Mouse (Mus musculus) heart, adult 18-20 months (tissue): ENCODE measurements around the gene Agtr1b. TPM values are rescaled to one million over a fixed set of nuclear protein-coding genes. Genes with fewer than 3 reads are reported as not detected.

Source experiments
- DNase-seq, 2 experiments: peaks; one replicate each; pipeline ENCODE4 v3.0.0; 2021 to 2022; ENCODE audit warnings: mixed read lengths in 1 of 2
- long read RNA-seq, 2 experiments: library from polyadenylated mRNA; stranded (forward); transcript quantifications; one replicate each; pipeline ENCODE4 v2.0.0; 2021
- total RNA-seq, 2 experiments: library from RNA; stranded (reverse); gene quantifications; 2 replicates each; pipeline ENCODE4 v1.2.3; 2021

Agtr1b gene
- total RNA-seq, result not detected
- long read RNA-seq, experiment 1, result 0 reads
- long read RNA-seq, experiment 2, result 0 reads

DNA sequence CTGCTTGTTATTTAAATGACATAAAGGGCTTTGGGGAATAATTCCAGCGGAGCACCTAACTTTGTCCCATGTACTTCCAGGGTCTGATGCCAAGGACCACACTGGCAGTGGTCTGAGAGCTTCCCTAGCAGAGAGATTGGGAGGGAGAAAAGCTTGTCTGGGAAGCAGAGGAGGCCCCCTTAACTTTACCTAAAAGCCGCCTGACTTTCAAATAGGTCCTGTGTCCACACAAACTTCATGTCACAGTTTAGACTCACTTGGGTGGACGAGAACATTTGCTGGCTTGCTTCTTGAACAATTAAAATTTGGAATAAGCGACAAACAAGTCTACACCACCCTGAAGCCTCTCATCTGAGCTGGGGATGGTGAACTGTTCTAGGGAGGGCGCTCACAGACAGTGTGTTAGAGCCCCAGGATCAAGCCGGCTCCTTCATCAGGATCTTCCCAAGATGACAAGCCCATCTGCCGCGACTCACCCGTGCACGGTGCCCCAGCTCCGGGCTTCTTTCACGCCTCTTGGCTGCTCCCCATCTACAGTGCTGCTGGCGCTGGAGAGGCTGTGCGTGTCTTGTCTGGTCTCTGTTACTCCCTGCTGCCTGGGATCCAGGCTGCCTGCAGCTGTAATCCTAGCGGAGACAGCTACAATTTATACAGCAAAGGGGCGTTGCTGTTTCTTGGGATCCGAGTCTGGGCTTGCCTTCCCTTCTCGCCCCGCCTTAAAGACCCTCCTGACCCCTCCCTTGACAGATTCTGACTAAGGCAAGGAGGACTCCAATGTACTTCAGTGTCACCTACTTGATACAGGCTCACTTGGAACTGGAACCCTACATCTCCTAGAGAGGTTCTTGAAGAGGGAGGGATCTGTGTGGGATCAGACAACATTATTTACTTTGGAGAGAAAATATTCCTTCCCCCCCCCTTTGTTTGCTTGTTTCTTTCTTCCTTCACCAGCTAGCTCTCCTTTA is at the start of gene Agtr1b:
Gene Agtr1b (minus strand): TSS at position 620 of the 965 bp plus-strand sequence.
- DNase-seq, result no peak

DNA sequence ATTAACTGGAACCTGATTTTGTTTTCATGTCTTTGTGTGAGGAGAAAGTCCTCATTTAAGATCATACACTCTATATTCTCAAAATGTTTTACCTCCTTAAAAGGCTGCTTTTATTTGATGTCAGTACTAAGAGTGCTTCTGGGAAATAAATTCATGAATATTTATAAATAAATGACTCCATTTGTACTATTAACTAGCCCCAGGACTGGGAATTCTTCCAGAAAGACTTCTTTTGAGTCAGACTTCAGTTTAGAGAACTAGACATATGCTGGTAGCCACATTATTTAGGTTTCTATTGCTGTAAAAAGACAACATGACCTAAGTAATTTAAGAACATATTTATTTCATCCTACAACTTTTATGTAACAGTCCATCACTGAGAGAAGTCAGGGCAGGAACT is 13.4 kb downstream of the Agtr1b start:
- no peak for DNase-seq

DNA sequence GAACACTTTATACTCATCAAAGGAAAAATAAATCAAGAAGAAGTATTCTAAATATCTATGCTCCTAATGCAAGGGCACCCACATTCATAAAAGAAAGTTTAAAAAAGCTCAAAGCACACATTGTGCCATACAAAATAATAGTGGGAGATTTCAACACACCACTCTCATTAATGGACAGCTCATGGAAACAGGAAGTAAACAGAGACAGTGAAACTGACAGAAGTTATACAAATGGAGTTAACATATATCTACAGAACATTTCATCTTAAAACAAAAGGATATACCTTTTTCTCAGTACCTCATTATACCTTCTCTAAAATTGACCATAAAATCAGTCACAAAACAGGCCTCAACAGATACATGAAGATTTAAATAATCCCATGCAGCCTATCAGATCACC is 18.8 kb downstream of the Agtr1b start:
- no peak for DNase-seq

DNA sequence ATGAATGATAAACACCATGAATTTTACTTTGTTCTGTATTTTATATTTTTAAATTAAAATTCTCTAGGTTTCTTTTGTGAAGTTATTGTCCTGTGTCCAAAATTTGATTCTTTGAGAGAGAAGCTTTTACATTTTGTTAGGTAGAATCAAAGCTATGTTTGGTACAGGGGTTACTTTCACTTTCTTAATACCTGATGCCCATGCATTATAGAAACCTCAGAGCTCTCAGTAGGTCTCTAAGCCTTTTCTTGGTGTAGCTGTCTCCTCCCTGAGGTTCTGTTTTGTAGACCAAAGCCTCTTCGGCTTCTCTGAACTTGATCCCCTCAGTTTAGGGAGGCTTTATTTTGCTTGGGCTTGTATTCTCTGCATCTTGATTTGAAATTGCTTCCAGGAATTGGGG is 26.6 kb downstream of the Agtr1b start:
- no peak for DNase-seq

DNA sequence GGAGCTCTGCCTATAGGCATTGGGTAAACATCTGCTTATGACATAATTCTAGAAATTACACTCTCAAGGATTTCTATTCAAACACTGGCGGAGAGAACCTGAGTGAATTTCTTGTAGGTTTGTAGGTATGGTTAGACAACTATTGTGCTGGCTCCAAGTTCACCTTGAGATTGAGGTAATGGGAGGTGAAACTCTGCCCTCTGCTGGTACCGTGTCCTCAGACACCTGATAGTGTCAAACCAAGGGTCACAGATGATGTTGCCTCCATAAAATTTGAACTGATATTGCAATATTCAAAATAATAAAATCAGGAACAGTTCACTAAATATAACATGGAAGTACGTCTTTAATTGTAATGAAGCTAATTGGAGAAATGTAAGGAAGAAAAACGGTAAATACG is 32.3 kb downstream of the Agtr1b start:
- DNase-seq, result peak in 1 of 2 experiments; percentile 2

DNA sequence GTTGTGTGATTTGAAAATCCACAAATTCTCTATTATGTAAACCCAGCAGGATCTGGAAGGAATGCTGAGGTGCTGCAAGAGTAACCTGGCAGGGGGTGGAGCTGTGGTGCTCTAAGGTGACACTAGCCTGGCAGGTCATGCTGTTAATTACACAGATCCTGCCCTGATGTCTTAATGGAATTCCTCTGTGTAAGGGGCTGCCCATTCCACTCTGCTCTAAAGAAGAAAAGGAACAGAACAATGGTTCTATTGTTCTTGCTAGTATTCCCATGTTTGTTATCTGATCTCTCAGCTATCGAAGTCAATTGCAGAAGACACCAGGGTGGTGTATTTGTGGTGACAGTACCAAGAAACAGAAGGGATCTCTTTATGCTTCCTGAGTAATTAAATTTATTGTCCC is 49.7 kb downstream of the Agtr1b start:
- no peak for DNase-seq

DNA sequence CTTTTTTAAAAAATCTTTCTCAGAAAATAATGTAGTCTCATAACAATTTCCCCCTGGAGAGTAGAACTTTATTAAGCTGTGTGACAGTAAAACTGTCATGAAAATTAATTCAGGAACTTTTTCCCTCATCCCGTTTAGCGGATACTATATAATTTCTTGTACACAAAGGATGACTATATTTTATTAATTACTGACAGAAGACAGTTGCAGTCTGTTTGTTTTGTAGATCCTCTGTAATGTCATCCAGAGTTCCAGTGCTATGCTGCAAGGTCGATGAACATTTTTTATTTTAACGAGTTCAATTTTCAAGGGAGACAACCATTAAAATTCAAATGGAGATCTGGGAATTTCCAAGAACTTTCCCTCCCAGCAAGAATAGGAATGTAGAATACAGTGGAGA is 57.8 kb downstream of the Agtr1b start:
- no peak for DNase-seq

DNA sequence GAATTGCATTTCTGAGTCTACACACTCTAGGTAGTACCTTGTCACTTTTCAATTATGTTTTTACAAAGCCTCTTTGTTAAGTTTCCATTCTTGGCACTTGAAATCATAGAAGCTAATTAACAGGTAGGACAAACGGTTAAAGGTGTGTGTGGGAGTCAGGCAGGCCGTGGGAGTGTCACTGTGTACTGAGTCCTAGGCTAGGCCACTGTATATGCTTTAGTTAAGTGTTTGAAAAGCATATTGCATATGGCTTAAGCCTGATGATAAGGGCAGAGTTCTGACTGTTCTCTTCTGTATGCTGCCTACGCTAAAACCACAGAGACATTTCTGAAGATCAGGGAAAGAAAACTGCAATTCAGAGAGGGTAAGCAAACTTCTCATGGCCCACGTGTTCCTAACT is 59.7 kb downstream of the Agtr1b start:
- no peak for DNase-seq

DNA sequence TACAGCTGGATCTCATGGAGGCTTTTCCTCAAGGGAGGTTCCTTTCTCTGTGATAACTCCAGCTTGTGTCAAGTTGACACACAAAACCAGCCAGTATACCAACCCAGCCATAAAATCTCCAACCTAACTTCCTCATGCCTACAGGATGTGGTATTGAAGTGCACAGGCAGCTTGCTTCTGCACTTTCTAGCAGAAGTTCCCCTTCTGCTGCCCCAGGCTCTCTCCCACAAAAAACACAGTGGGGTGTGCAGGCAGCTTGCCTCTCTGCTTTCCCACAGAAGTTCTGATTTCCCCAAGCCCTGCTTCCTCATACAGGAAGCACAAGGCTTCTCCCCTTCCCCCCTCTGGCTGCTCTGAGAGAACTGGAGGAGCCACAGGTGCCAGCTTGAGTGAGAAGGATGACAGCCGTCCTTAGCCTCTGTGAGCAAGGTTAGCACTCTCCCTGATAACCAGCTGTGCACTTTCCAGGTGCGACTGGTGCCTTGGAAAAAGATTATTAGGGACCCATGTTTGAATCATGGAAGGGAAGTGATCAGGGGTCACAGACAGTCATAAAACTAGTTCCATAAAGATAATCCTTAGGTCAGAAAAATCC is 62.1 kb downstream of the Agtr1b start:
- peak in 1 of 2 experiments; percentile 61 for DNase-seq

DNA sequence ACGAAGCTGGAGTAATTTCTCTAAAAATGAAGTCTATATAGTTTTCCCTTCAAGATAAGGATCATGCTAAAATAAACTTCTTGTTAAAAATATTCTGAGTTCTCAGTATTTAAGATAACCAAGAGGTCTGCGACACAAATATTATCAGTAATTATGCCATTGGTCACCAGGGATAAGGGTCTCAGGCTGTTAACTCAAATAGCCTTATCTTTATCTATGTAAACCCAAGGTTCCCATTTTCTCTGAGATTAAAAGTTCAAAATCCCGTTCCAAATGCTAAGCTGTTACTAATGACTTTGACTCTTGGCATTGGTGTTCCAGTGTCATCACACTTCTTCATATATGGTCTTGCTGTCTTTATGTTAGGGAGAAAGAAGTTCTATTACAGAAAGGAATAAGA is 71.4 kb downstream of the Agtr1b start:
- no peak for DNase-seq

DNA sequence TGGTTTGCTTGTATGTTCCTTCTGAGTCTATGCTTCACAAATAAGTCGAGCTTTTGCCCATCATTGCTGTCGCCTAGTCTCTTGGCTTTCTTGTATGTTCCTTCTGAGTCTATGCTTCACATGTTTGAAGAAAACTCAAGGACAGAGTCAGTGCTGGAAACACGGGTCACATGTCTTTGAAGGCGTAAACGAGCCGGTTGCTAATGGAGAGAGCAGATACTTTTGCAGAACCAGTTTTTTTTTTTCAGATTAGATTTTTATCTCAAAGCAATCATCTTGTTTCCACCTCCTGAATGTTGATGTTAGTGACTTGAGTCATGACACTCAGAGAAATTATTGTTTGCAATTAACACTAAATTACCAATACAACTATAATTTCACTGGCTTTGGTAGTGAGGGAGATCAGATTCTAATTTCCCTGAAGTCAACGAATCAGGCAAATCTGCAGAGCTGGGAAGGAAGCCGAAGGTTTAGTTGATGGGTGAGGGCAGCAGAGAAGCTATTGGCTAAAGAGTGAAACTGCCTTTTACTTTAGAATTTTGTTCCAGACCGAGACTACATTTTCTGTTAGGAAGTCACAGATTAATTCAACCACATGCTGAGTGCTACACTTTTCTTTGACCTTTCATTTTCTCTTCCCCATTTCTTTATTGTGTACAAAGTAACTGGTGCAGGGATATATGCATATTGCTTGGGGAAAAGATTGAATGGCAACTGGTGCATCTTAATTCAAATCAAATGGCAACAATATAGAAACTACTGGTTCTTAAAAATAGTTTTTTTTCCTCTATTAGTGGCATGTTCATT is 72.2 kb downstream of the Agtr1b start:
- DNase-seq, result peak in 1 of 2 experiments; percentile 21

DNA sequence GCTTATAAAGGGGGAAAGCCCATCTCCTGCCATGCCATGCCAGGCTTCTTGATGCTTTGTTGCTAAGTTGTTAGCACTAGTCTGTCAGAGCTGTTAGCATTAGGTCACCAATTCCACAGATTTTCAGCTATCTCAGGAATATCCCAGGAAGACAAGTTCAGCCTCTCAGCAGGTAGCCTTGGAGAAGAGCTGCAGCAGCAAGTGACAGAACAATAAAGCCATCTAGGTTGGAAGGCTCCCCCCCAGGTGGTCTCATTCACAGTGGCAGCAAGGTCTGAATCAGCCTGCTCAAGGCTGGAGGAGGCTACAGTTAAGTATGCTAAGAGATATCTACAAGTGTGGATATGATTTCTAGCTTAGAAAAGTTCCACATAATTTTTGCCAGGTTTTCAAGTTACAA is 75.6 kb downstream of the Agtr1b start:
- DNase-seq, result no peak

DNA sequence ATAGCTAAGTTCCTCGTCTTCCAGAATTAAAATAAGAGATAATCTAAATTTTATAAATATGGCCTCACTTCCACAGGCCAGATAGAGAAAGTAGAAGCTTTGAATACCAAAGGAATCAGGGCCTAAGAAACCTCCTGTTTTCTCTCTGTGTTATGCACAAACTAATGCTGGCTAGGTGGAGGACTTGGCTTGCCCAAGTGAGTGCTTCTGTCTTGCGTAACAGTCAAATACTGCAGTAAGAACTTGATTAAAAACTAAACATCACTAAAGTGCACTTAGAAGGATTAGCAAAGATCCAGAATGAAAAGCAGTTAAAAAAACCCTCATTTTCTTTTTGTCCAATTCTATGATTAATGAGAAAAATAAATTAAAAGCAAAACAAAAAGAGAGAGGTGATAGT is 78.2 kb downstream of the Agtr1b start:
- DNase-seq, result no peak

DNA sequence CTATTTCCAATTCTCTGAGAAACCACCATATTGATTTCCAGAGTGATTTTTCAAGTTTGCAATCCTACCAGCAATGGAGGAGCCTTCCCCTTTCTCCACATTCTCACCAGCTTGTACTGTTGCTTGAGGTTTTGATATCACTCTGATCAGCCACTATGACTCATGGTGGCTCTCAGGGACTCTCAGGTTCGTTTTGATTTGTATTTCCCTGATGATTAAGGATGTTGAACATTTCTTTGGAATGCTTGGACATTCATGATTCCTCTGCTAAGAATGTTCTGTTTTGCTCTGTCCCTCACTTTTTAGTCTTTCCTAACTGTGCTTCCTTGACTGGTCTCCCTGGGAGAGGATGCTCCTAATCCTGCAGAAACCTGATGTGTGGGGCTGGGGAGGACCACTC is 85.2 kb downstream of the Agtr1b start:
- no peak for DNase-seq

DNA sequence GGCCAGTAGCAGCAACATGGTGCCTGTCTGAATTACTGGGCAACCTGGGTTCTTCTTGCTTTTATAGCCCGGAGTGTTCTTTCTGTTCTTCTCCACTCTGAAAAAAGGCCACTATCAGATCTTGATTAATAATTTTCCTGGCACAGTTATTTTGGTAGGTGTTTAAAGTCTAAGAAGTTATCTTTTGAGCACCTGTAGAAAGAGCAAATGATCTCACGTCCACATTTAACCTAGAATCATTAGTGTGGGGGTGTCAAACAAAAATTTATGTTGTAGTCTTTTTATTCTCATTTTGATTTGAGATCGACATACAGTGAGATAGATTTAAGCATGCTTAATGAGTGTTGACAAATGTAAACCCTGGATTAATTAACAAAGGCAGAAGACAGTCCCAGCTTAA is 91.3 kb downstream of the Agtr1b start, which contains the start of gene Cpb1:
Gene Cpb1 (minus strand): TSS at position 101 of the 400 bp plus-strand sequence.
- DNase-seq, result no peak

Other genes with a start within 250 kb of the Agtr1b start
- gene Gyg, start 211.9 kb downstream of the Agtr1b start, total RNA-seq, result 100 to 1,000 TPM; 154 to 168 TPM
- 1 to 10 TPM in 1 of 2 experiments, under 1 TPM in 1; 0.84 to 1.9 TPM for gene Cpa3, start 125.0 kb downstream of the Agtr1b start, total RNA-seq
- gene Cpb1, start 91.4 kb downstream of the Agtr1b start, total RNA-seq, result not detected